Mouse (Mus musculus) hematopoietic stem cell, adult 5-6 weeks (primary cell): ENCODE data around the gene Nisch. TPM values are rescaled to one million over a fixed set of nuclear protein-coding genes. Genes with fewer than 3 reads are reported as not detected.

Source experiments
- ATAC-seq, 2 experiments: fragments of 125-278 bp in 1 of 2; replicated peaks in 1 of 2; 2 replicates each; pipeline ENCODE4 v1.8.0; 2016 to 2017; ENCODE audit warnings: inconsistent platforms in 2 of 2, mild to moderate bottlenecking in 2 of 2, moderate number of reproducible peaks in 2 of 2, low read depth in 1 of 2, moderate TSS enrichment in 1 of 2; ENCODE audit not compliant: low FRiP score in 2 of 2, poor library complexity in 2 of 2, severe bottlenecking in 2 of 2, insufficient read depth in 1 of 2, low TSS enrichment in 1 of 2
- total RNA-seq: library from RNA; stranded (forward); fragments of 172-1452, 232-1000 nt; gene quantifications from 2 replicates; pipeline ENCODE4 v1.2.3, GENCODE M21; 2017

Gene Nisch
- 101 and 126 TPM in 2 replicates for total RNA-seq

GRCm38 (mm10) chr14:31216846-31217245, at the start of gene Nisch:
TSS of gene Nisch (minus strand) at chr14:31216946.
- no peak for ATAC-seq

- no peak for ATAC-seq
Observed at GRCm38 (mm10) chr14:31260932-31261331, 44.2 kb upstream of the Nisch start.

- ATAC-seq: peak in 1 of 2 experiments; percentile 18; a peak in 1 of 4 replicates
Observed at GRCm38 (mm10) chr14:31260374-31260773, 43.6 kb upstream of the Nisch start.

- ATAC-seq: no peak
Observed at GRCm38 (mm10) chr14:31258476-31259050, 41.8 kb upstream of the Nisch start.

- no peak for ATAC-seq
Observed at GRCm38 (mm10) chr14:31252091-31252490, 35.3 kb upstream of the Nisch start.

- peak in 1 of 2 experiments; percentile 18; a peak in 1 of 4 replicates for ATAC-seq
Observed at GRCm38 (mm10) chr14:31251626-31252025, 34.9 kb upstream of the Nisch start.

- ATAC-seq: peak; percentile 78 to 86
Observed at GRCm38 (mm10) chr14:31251084-31251604, 34.4 kb upstream of the Nisch start, which contains the start of the genes Phf7 and Bap1. TSS of gene Phf7 (minus strand) at chr14:31251317. TSS of gene Bap1 (plus strand) at chr14:31251450.

GRCm38 (mm10) chr14:31250222-31251083, 33.7 kb upstream of the Nisch start:
- ATAC-seq: peak; percentile 9 to 66

- no peak for ATAC-seq
Observed at GRCm38 (mm10) chr14:31248396-31248795, 31.6 kb upstream of the Nisch start.

GRCm38 (mm10) chr14:31245946-31246345, 29.2 kb upstream of the Nisch start:
- ATAC-seq: no peak

GRCm38 (mm10) chr14:31244777-31245176, 28.0 kb upstream of the Nisch start:
- ATAC-seq: no peak; a peak in 1 of 4 replicates

- no peak for ATAC-seq
Observed at GRCm38 (mm10) chr14:31240528-31240927, 23.8 kb upstream of the Nisch start.

GRCm38 (mm10) chr14:31237101-31237882, 20.5 kb upstream of the Nisch start:
- ATAC-seq: no peak

- ATAC-seq: peak; percentile 87 to 88
Observed at GRCm38 (mm10) chr14:31233996-31234591, 17.3 kb upstream of the Nisch start.

- ATAC-seq: no peak
Observed at GRCm38 (mm10) chr14:31233070-31233995, 16.6 kb upstream of the Nisch start.

GRCm38 (mm10) chr14:31232404-31233069, 15.8 kb upstream of the Nisch start:
- no peak for ATAC-seq
